Comparison of ENCODE assay signal across 8 mouse cellular contexts in the genomic region with DNA sequence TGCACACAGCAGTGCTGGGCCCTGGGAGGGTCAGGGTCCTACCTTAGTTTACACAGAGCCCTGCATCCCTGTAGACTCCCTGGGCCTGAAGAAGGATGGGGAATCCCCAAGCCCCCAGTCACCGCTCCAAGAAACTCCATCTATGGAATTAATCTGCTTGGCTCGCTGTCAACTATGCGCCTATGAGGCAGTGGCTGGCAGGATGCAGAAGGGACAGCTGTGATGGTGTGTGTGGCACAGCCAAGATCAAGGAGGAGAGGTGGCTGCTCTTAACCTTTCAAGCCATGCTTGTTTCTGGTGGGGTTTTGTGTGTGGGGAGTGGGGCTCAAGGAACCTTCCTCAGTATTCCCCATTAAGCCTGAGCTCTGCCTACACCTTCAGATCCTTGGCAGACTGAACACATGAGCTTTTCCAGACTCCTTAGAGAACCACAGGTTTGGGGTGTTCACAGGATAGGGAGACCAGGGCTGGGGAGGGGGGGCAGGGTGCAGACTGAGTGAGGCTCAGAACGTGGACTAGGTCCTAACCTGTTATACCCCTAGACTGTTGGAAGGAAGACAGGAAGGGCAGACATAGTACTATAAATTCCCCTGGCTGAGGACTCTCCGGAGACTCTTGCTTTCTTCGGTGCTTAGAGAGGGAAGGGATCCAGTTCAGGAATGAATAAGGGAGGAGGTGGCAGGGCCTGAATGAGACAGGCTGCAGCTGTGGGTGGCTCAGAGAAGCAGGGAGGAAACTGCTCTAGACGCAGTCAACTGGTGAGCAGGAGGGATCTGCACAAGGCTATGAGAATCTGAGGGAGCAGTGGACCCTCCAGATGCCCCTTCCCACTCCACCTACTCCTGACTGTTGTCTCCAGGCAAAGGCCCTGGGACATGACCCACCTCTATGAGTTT. TPM values are rescaled to one million over a fixed set of nuclear protein-coding genes. Genes with fewer than 3 reads are reported as not detected.
A peak's percentile ranks its signal among the peaks of the same experiment; 100 is the strongest.
DNase-seq lines count a peak whose midpoint lies in the region; ATAC-seq lines count a peak whose summit lies in the region.

No protein-coding gene starts in this region.

- no peaks in the 10 kb centered on the region for H3K9me3 ChIP-seq in stomach, embryonic 16.5 days (replicated peaks; ENCODE audit: control insufficient read depth, low read length)

- H3K4me3 ChIP-seq in stomach, embryonic 16.5 days (replicated peaks; ENCODE audit: low read length), result no peak overlapping the region

- no peak overlapping the region for H3K4me2 ChIP-seq in stomach, embryonic 16.5 days (ENCODE audit: low read depth, low read length)

- H3K9ac ChIP-seq in stomach, embryonic 16.5 days (ENCODE audit: low read length), result no peak overlapping the region; the same call in 1 of the 2 replicates

- ATAC-seq in stomach, embryonic 16.5 days (ENCODE audit: insufficient read depth, low FRiP score), result peak; percentile 68

- no peaks in the 10 kb centered on the region for H3K27me3 ChIP-seq in stomach, embryonic 16.5 days (ENCODE audit: control insufficient read depth, insufficient read depth, low read length)

- peaks cover 45% of the 10 kb centered on the region for H3K4me1 ChIP-seq in stomach, embryonic 16.5 days (ENCODE audit: control insufficient read depth, insufficient read depth, low read length)

- peak overlapping the region; percentile 69 for H3K27ac ChIP-seq in stomach, embryonic 16.5 days (ENCODE audit: low read length)

- H3K36me3 ChIP-seq in stomach, embryonic 16.5 days (ENCODE audit: control insufficient read depth, insufficient read depth, low read length), result no peaks in the 10 kb centered on the region

- DNase-seq in frontal cortex, postnatal 36 days (ENCODE audit: low spot score in 2 of 2), result peak; percentile 53 to 54
- DNase-seq in frontal cortex, postnatal 14 days (ENCODE audit: low spot score in 2 of 2), result no peak
- DNase-seq in right cerebral cortex, adult 18-20 months, result peak; percentile 82
- DNase-seq in right cerebral cortex, postnatal 14 days, result no peak
- peak; percentile 60 to 69 for DNase-seq in kidney, postnatal 25 days
- no peak for DNase-seq in cerebellum, postnatal 14 days
- DNase-seq in cerebellum, adult 8-10 months, result no peak

- WGBS in stomach, embryonic 16.5 days, result 38% methylated on average over 7 of the region's 7 CpGs

RNA-seq across cellular contexts. Expression of gene Col27a1, which starts 20.0 kb away (rescaled TPM):
- polyA plus RNA-seq in stomach, embryonic 16.5 days (2015; fragmentation: Nextera tagmentation; extraction: Ambion mirVana), result 13.3 and 15.0 TPM in 2 replicates

Comparison
In these comparisons a context has a peak if more than half of its experiments do, and no peak if none do; other contexts are left out.
1. DNase-seq: peak in frontal cortex, postnatal 36 days (2 of 2), right cerebral cortex, adult 18-20 months (single experiment) and kidney, postnatal 25 days (2 of 2); none in frontal cortex, postnatal 14 days (0 of 2), right cerebral cortex, postnatal 14 days (single experiment), cerebellum, postnatal 14 days (0 of 2) and cerebellum, adult 8-10 months (single experiment).